Mouse (Mus musculus): ENCODE measurements around the gene Gm28360. TPM values are rescaled to one million over a fixed set of nuclear protein-coding genes. Genes with fewer than 3 reads are reported as not detected.
"Not testable (repeated sequence)": the region's sequence is repeated elsewhere in the genome, so short reads cannot be mapped to it uniquely, and the experiment has no call there.

Gm28360 gene
- polyA plus RNA-seq (2016; fragmentation: Nextera tagmentation; extraction: Ambion mirVana), result not detected in 2 replicates

DNA sequence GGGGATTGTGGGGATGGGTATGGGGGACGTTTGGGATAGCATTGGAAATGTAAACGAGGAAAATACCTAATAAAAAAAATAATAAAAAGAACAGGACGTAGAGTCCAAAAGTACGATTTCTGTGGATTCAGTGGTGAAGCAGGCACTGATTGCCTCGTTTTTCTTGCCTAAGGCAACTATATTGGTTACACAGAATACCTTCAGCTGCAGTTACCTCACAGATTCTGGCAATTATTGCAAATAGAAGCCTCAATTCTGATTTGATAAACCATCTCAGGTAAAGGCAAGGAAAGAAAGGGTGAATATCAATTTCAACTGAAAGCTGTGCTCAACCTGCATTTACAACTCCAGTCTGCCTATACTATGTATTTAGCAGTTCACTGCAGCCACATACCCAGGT, at the start of gene Gm28360:
Gene Gm28360, plus strand, starts transcription at position 301 of the 400 bp plus-strand sequence.
- WGBS (ENCODE audit: insufficient replicate concordance), result 37% methylated on average over 5 of the region's 5 CpGs
- H3K4me1 ChIP-seq; H3K36me3 ChIP-seq; H3K4me3 ChIP-seq; ATAC-seq; H3K27ac ChIP-seq; H3K9me3 ChIP-seq (replicated peaks); H3K9ac ChIP-seq; H3K27me3 ChIP-seq (replicated peaks); H3K4me2 ChIP-seq: not testable (repeated sequence)

DNA sequence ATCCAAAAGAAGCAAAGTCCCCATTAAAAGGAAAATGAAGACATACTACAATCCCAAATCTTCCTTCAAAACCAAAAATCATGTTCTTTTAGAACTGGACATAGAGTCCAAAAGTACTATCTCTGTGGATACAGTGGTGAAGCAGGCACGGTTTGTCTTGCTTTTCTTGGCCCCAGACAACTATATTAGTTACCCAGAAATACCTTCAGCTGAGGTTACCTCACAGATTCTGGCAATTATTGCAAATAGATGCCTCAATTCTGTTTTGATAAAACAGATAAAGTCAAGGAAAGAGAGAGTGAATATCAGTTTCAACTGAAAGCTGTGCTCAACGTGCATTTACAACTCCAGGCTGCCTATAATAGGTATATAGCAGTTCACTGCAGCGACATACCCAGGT, 49.0 kb upstream of the Gm28360 start, which contains the start of gene B020011L13Rik:
Gene B020011L13Rik, plus strand, starts transcription at position 301 of the 400 bp plus-strand sequence.
- WGBS (ENCODE audit: insufficient replicate concordance), result 46% methylated on average over 3 of the region's 3 CpGs
- H3K4me3 ChIP-seq; H3K27me3 ChIP-seq (replicated peaks); ATAC-seq; H3K9me3 ChIP-seq (replicated peaks); H3K36me3 ChIP-seq; H3K9ac ChIP-seq; H3K4me2 ChIP-seq; H3K27ac ChIP-seq; H3K4me1 ChIP-seq: not testable (repeated sequence)

DNA sequence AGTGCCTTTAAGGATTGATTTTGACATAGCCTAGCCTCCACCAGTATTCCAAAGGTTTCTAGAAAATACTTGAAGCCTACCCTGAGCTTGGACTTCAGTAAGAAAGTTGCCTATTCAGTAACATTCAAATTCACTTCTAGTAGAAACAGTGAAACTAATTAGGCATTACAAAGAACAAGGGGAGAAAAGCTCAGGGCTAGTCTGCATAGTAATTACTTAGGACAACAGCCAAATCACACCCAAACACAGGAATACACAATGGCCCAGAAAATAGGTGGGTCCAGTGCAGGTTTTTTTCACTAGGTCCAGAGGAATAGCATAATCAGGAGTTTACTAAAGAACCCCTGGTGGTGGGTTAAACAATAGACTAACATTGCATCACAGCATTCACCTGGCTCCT, 13.6 kb upstream of the Gm28360 start:
- H3K9me3 ChIP-seq (replicated peaks); ATAC-seq; H3K27me3 ChIP-seq (replicated peaks); H3K9ac ChIP-seq; H3K36me3 ChIP-seq; H3K4me1 ChIP-seq; H3K4me2 ChIP-seq; H3K27ac ChIP-seq; H3K4me3 ChIP-seq: not testable (repeated sequence)

DNA sequence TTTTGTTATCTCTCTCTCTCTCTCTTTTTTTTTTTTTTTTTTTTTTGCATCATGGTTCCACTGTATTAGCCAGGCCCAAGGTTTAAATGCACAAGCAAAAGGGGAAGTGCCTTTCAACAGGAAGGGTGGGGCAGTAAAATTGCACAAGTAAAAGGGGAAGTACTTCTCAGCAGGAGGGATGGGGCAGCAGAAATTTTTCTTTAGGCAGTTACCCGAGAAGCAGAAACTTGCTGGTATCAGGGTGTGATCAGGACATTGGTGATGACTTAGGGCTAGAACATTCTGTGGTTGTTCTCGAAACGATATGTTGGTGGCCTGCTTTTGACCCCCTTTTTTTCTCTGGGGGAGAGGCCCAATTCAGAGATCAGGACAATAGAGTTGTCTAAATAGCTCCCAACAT, 21.8 kb downstream of the Gm28360 start:
- not testable (repeated sequence) for H3K36me3 ChIP-seq; ATAC-seq; H3K9ac ChIP-seq; H3K4me2 ChIP-seq; H3K9me3 ChIP-seq (replicated peaks); H3K4me1 ChIP-seq; H3K4me3 ChIP-seq; H3K27me3 ChIP-seq (replicated peaks); H3K27ac ChIP-seq
- WGBS (ENCODE audit: insufficient replicate concordance), result 67% methylated on average over 3 of the region's 3 CpGs

Other genes starting within 250 kb of the Gm28360 start
- not detected in 2 replicates for gene Gm28363, start 132.9 kb upstream of the Gm28360 start, polyA plus RNA-seq (2016; fragmentation: Nextera tagmentation; extraction: Ambion mirVana)
- not detected in 2 replicates for gene B020011L13Rik, start 48.9 kb upstream of the Gm28360 start, polyA plus RNA-seq (2016; fragmentation: Nextera tagmentation; extraction: Ambion mirVana)
- gene Gm28168, start 97.9 kb downstream of the Gm28360 start, polyA plus RNA-seq (2016; fragmentation: Nextera tagmentation; extraction: Ambion mirVana), result not detected in 2 replicates
- gene Gm7145, start 135.9 kb downstream of the Gm28360 start, polyA plus RNA-seq (2016; fragmentation: Nextera tagmentation; extraction: Ambion mirVana), result not detected in 2 replicates

All from liver, embryonic 12.5 days (tissue).